Mouse (Mus musculus) cortical plate, adult 2 months (tissue): ENCODE results near the gene Ntn1. TPM values are rescaled to one million over a fixed set of nuclear protein-coding genes. Genes with fewer than 3 reads are reported as not detected.

Experiments
- H3K27ac ChIP-seq: fragments of 200-500 bp; 2 replicates; pipeline ENCODE4 v1.5.1; 2012; ENCODE audit warnings: low read length, control low read depth, inconsistent platforms; ENCODE audit not compliant: insufficient read depth
- H3K4me1 ChIP-seq: fragments of 200-500 bp; 2 replicates; pipeline ENCODE4 v1.6.1; 2011; ENCODE audit warnings: low read length; ENCODE audit not compliant: control insufficient read depth, insufficient read depth
- H3K4me3 ChIP-seq: fragments of 200-500 bp; 2 replicates; pipeline ENCODE4 v1.5.1; 2011; ENCODE audit warnings: mild to moderate bottlenecking, low read length, control low read depth; ENCODE audit not compliant: insufficient read depth
- CTCF ChIP-seq: fragments of 200-500 bp; IDR thresholded peaks from 2 replicates; pipeline ENCODE4 v1.5.1; 2011; ENCODE audit warnings: mild to moderate bottlenecking, control low read depth, low read length; ENCODE audit not compliant: insufficient read depth; ENCODE audit errors: extremely low read depth
- POLR2A ChIP-seq: fragments of 200-500 bp; IDR thresholded peaks from 2 replicates; pipeline ENCODE4 v1.6.1; 2011; ENCODE audit warnings: mild to moderate bottlenecking, low read length, control low read depth; ENCODE audit not compliant: insufficient read depth; ENCODE audit errors: extremely low read depth
- polyA plus RNA-seq: library from polyadenylated mRNA; depleted of rRNA; stranded (reverse); fragments of >200 nt; gene quantifications from 2 replicates; pipeline ENCODE4 v1.2.3, GENCODE M21; 2012

Gene Ntn1
- polyA plus RNA-seq, 1 experiment: 5.0 TPM

- TF ChIP-seq POLR2A: no peak
- peak; percentile 89 for TF ChIP-seq CTCF
- Histone ChIP-seq H3K27ac (no peak overlapping the region), H3K4me1 (no peaks in the 10 kb centered on the region), H3K4me3 (no peak overlapping the region)
Measured at GRCm38 (mm10) chr11:68408127-68408526, 7.5 kb upstream of the Ntn1 start.

- no peak for TF ChIP-seq CTCF
- TF ChIP-seq POLR2A: no peak
- Histone ChIP-seq H3K27ac (no peak overlapping the region), H3K4me3 (no peak overlapping the region), H3K4me1 (no peaks in the 10 kb centered on the region)
Measured at GRCm38 (mm10) chr11:68407266-68407926, 6.8 kb upstream of the Ntn1 start.

- H3K27ac ChIP-seq: no peak overlapping the region
- H3K4me1 ChIP-seq: no peaks in the 10 kb centered on the region
- no peak overlapping the region for H3K4me3 ChIP-seq
- TF ChIP-seq POLR2A: no peak
- TF ChIP-seq CTCF: no peak
Measured at GRCm38 (mm10) chr11:68405576-68405975, 5.0 kb upstream of the Ntn1 start.

- Histone ChIP-seq H3K4me3 (no peak overlapping the region), H3K27ac (no peak overlapping the region), H3K4me1 (no peaks in the 10 kb centered on the region)
- TF ChIP-seq CTCF: peak; percentile 16; the same call in 1 of the 2 replicates
- TF ChIP-seq POLR2A: no peak
Measured at GRCm38 (mm10) chr11:68404185-68404584, 3.6 kb upstream of the Ntn1 start.

GRCm38 (mm10) chr11:68401428-68401827 lies 805 bp upstream of the Ntn1 start:
- TF ChIP-seq CTCF: no peak
- no peak for TF ChIP-seq POLR2A
- no peaks in the 10 kb centered on the region for H3K4me1 ChIP-seq
- H3K27ac ChIP-seq: no peak overlapping the region
- no peak overlapping the region for H3K4me3 ChIP-seq

GRCm38 (mm10) chr11:68400021-68400671 lies 477 bp downstream of the Ntn1 start:
- Histone ChIP-seq H3K27ac (no peak overlapping the region), H3K4me3 (peak overlapping the region; percentile 20; the same call in 1 of the 2 replicates), H3K4me1 (no peaks in the 10 kb centered on the region)
- TF ChIP-seq POLR2A (no peak), CTCF (no peak)

- Histone ChIP-seq H3K27ac (no peak overlapping the region), H3K4me3 (peak overlapping the region; percentile 20; the same call in 1 of the 2 replicates), H3K4me1 (no peaks in the 10 kb centered on the region)
- TF ChIP-seq POLR2A (no peak), CTCF (no peak)
Measured at GRCm38 (mm10) chr11:68399548-68400020, 1.0 kb downstream of the Ntn1 start.

- no peak overlapping the region for H3K4me3 ChIP-seq
- H3K4me1 ChIP-seq: no peaks in the 10 kb centered on the region
- TF ChIP-seq CTCF (no peak), POLR2A (no peak)
- H3K27ac ChIP-seq: no peak overlapping the region
Measured at GRCm38 (mm10) chr11:68398891-68399547, 1.6 kb downstream of the Ntn1 start.

GRCm38 (mm10) chr11:68395546-68395945 lies 5.1 kb downstream of the Ntn1 start:
- no peak for TF ChIP-seq CTCF
- no peak for TF ChIP-seq POLR2A
- H3K4me3 ChIP-seq: no peak overlapping the region
- H3K27ac ChIP-seq: no peak overlapping the region
- H3K4me1 ChIP-seq: no peaks in the 10 kb centered on the region

GRCm38 (mm10) chr11:68394749-68395148 lies 5.9 kb downstream of the Ntn1 start:
- Histone ChIP-seq H3K4me1 (no peaks in the 10 kb centered on the region), H3K27ac (no peak overlapping the region), H3K4me3 (no peak overlapping the region)
- TF ChIP-seq POLR2A (no peak), CTCF (no peak)
